31 mouse cellular contexts compared by ENCODE assay signal in genomic region chr2:51241573-51241972, GRCm38 (mm10).
DNase-seq lines count a peak whose midpoint lies in the region; ATAC-seq lines count a peak whose summit lies in the region.
"Had no signal": no experiment of that assay in that cellular context is flagged by ENCODE, and none has a peak within 500 bp of the region (broad histone marks: within the 10 kb centered on the region; RNA-seq: fewer than 3 reads in every experiment).

No protein-coding gene starts in this region.

- DNase-seq in forebrain, embryonic 10.5 days (ENCODE audit: extremely low spot score, low spot score), result no peak
- DNase-seq in midbrain, embryonic 11.5 days (ENCODE audit: low spot score, missing footprints), result peak; percentile 31
- DNase-seq in midbrain, embryonic 10.5 days (ENCODE audit: low spot score), result no peak
- peak; percentile 32 for DNase-seq in brain, adult 2 months (ENCODE audit: low read depth, low spot score)
- DNase-seq in cerebellum, adult 18-20 months, result no peak
- DNase-seq: adrenal gland, postnatal 10 days; cerebellum, adult 2 months; cerebellum, postnatal 14 days; gastrocnemius, postnatal 10 days; heart, postnatal 10 days; kidney, adult 18-20 months; kidney, postnatal 25 days; left cerebral cortex, postnatal 4 days; liver, postnatal 0 days; lung, postnatal 36 days; right cerebral cortex, postnatal 25 days; spleen, adult 18-20 months; thymus, adult 2 months; thymus, postnatal 36 days had no signal

- 0 out of 2 replicates have a peak, but pooled peaks have one; percentile 18 for ATAC-seq in forebrain, embryonic 16.5 days
- ATAC-seq in midbrain, embryonic 11.5 days (ENCODE audit: low FRiP score), result no peak
- 0 out of 2 replicates have a peak, but pooled peaks have one; percentile 21 for ATAC-seq in midbrain, embryonic 16.5 days
- ATAC-seq: inflammation-experienced regulatory T-cells, adult 6 months; liver, embryonic 12.5 days; liver, postnatal 0 days; Patski had no signal

- no peaks in the 10 kb centered on the region for H3K9me3 ChIP-seq in forebrain, embryonic 16.5 days (ENCODE audit: control insufficient read depth, low read length)
- H3K9me3 ChIP-seq in forebrain, embryonic 10.5 days, result no peaks in the 10 kb centered on the region
- H3K9me3 ChIP-seq in midbrain, embryonic 11.5 days (ENCODE audit: control insufficient read depth, low read length), result no peaks in the 10 kb centered on the region
- H3K9me3 ChIP-seq in midbrain, embryonic 10.5 days (replicated peaks), result no peaks in the 10 kb centered on the region
- no peaks in the 10 kb centered on the region for H3K9me3 ChIP-seq in midbrain, embryonic 16.5 days (replicated peaks; ENCODE audit: control insufficient read depth, low read length, poor library complexity, severe bottlenecking)
- H3K9me3 ChIP-seq: heart, embryonic 13.5 days; hindbrain, embryonic 15.5 days; kidney, embryonic 15.5 days; liver, embryonic 12.5 days; neural tube, embryonic 13.5 days had no signal

- no peak overlapping the region for H3K27ac ChIP-seq in forebrain, embryonic 16.5 days (ENCODE audit: low read length)
- H3K27ac ChIP-seq in forebrain, embryonic 10.5 days, result no peak overlapping the region
- no peak overlapping the region for H3K27ac ChIP-seq in midbrain, embryonic 11.5 days (ENCODE audit: low read depth, low read length)
- H3K27ac ChIP-seq in midbrain, embryonic 10.5 days (replicated peaks), result no peak overlapping the region
- H3K27ac ChIP-seq in midbrain, embryonic 16.5 days (ENCODE audit: low read length), result no peak overlapping the region
- H3K27ac ChIP-seq: heart, embryonic 13.5 days; hindbrain, embryonic 15.5 days; kidney, embryonic 15.5 days; left cerebral cortex, adult 2 months; liver, embryonic 12.5 days; neural tube, embryonic 13.5 days; stomach, postnatal 0 days had no signal

- H3K9ac ChIP-seq in forebrain, embryonic 16.5 days (replicated peaks; ENCODE audit: low read depth, low read length), result no peak overlapping the region
- H3K9ac ChIP-seq in midbrain, embryonic 11.5 days (ENCODE audit: low read length), result no peak overlapping the region
- no peak overlapping the region for H3K9ac ChIP-seq in midbrain, embryonic 16.5 days (ENCODE audit: low read depth, low read length)
- H3K9ac ChIP-seq: heart, embryonic 13.5 days; hindbrain, embryonic 15.5 days; kidney, embryonic 15.5 days; liver, embryonic 12.5 days; liver, postnatal 0 days; neural tube, embryonic 13.5 days had no signal

- no peak overlapping the region for H3K4me3 ChIP-seq in forebrain, embryonic 16.5 days (replicated peaks; ENCODE audit: low read length)
- no peak overlapping the region for H3K4me3 ChIP-seq in forebrain, embryonic 10.5 days
- H3K4me3 ChIP-seq in midbrain, embryonic 11.5 days (ENCODE audit: low read depth, low read length), result no peak overlapping the region
- H3K4me3 ChIP-seq in midbrain, embryonic 10.5 days, result no peak overlapping the region
- H3K4me3 ChIP-seq in midbrain, embryonic 16.5 days (ENCODE audit: low read depth, low read length), result no peak overlapping the region
- H3K4me3 ChIP-seq: erythroblast, embryonic 14.5 days; heart, embryonic 13.5 days; hindbrain, embryonic 15.5 days; kidney, embryonic 15.5 days; left cerebral cortex, adult 2 months; liver, embryonic 12.5 days; neural tube, embryonic 13.5 days had no signal

- no peaks in the 10 kb centered on the region for H3K27me3 ChIP-seq in forebrain, embryonic 16.5 days (replicated peaks; ENCODE audit: control insufficient read depth, insufficient read depth, low read length)
- H3K27me3 ChIP-seq in forebrain, embryonic 10.5 days (ENCODE audit: poor library complexity, severe bottlenecking), result no peaks in the 10 kb centered on the region
- H3K27me3 ChIP-seq in midbrain, embryonic 11.5 days (ENCODE audit: control insufficient read depth, insufficient read depth, low read length), result no peaks in the 10 kb centered on the region
- no peaks in the 10 kb centered on the region for H3K27me3 ChIP-seq in midbrain, embryonic 10.5 days (ENCODE audit: low read depth, poor library complexity, severe bottlenecking)
- H3K27me3 ChIP-seq in midbrain, embryonic 16.5 days (ENCODE audit: control insufficient read depth, insufficient read depth, low read depth, low read length), result no peaks in the 10 kb centered on the region
- H3K27me3 ChIP-seq: heart, embryonic 13.5 days; hindbrain, embryonic 15.5 days; kidney, embryonic 15.5 days; liver, embryonic 12.5 days; neural tube, embryonic 13.5 days; Patski had no signal

- H3K4me2 ChIP-seq in forebrain, embryonic 16.5 days (ENCODE audit: low read length), result no peak overlapping the region
- H3K4me2 ChIP-seq in midbrain, embryonic 11.5 days, result no peak overlapping the region
- H3K4me2 ChIP-seq in midbrain, embryonic 16.5 days (ENCODE audit: low read length), result no peak overlapping the region
- H3K4me2 ChIP-seq: heart, embryonic 13.5 days; hindbrain, embryonic 15.5 days; kidney, embryonic 15.5 days; liver, embryonic 12.5 days; neural tube, embryonic 13.5 days had no signal

- no peaks in the 10 kb centered on the region for H3K36me3 ChIP-seq in forebrain, embryonic 16.5 days (ENCODE audit: control insufficient read depth, insufficient read depth)
- H3K36me3 ChIP-seq in forebrain, embryonic 10.5 days (replicated peaks), result no peaks in the 10 kb centered on the region
- no peaks in the 10 kb centered on the region for H3K36me3 ChIP-seq in midbrain, embryonic 11.5 days (ENCODE audit: control insufficient read depth, insufficient read depth, low read length)
- H3K36me3 ChIP-seq in midbrain, embryonic 10.5 days, result no peaks in the 10 kb centered on the region
- no peaks in the 10 kb centered on the region for H3K36me3 ChIP-seq in midbrain, embryonic 16.5 days (ENCODE audit: control insufficient read depth, insufficient read depth, low read length)
- H3K36me3 ChIP-seq: heart, embryonic 13.5 days; hindbrain, embryonic 15.5 days; kidney, embryonic 15.5 days; liver, embryonic 12.5 days; neural tube, embryonic 13.5 days had no signal

- WGBS in forebrain, embryonic 16.5 days, result 29% methylated on average over 5 of the region's 5 CpGs
- 76% methylated on average over 5 of the region's 5 CpGs for WGBS in forebrain, embryonic 10.5 days
- 68% methylated on average over 5 of the region's 5 CpGs for WGBS in midbrain, embryonic 11.5 days
- 78% methylated on average over 5 of the region's 5 CpGs for WGBS in midbrain, embryonic 10.5 days
- WGBS in midbrain, embryonic 16.5 days, result 38% methylated on average over 5 of the region's 5 CpGs

- H3K4me1 ChIP-seq in forebrain, embryonic 16.5 days (replicated peaks; ENCODE audit: control insufficient read depth, insufficient read depth, low read length), result peaks cover 12% of the 10 kb centered on the region
- H3K4me1 ChIP-seq in forebrain, embryonic 10.5 days, result peaks cover 16% of the 10 kb centered on the region
- 0 out of 2 replicates have a peak, but pooled peaks cover 7% of the 10 kb centered on the region for H3K4me1 ChIP-seq in midbrain, embryonic 11.5 days (ENCODE audit: control insufficient read depth, insufficient read depth, low read length)
- peaks cover 24% of the 10 kb centered on the region for H3K4me1 ChIP-seq in midbrain, embryonic 10.5 days
- H3K4me1 ChIP-seq in midbrain, embryonic 16.5 days (ENCODE audit: control insufficient read depth, insufficient read depth, low read length), result peaks cover 6% of the 10 kb centered on the region; the same call in 1 of the 2 replicates
- H3K4me1 ChIP-seq: liver, embryonic 12.5 days had no signal

Comparison
In these comparisons a context has a peak if more than half of its experiments do, and no peak if none do; other contexts are left out.
1. DNase-seq: peak in midbrain, embryonic 11.5 days (single experiment) and brain, adult 2 months (single experiment); none in forebrain, embryonic 10.5 days (single experiment), midbrain, embryonic 10.5 days (single experiment) and cerebellum, adult 18-20 months (0 of 2).